Mouse (Mus musculus): ENCODE results near the gene Dek. TPM values are rescaled to one million over a fixed set of nuclear protein-coding genes. Genes with fewer than 3 reads are reported as not detected.

Dek gene
- polyA plus RNA-seq (2014; fragmentation: Nextera tagmentation; extraction: Ambion mirVana) = 165 and 200 TPM in 2 replicates

DNA sequence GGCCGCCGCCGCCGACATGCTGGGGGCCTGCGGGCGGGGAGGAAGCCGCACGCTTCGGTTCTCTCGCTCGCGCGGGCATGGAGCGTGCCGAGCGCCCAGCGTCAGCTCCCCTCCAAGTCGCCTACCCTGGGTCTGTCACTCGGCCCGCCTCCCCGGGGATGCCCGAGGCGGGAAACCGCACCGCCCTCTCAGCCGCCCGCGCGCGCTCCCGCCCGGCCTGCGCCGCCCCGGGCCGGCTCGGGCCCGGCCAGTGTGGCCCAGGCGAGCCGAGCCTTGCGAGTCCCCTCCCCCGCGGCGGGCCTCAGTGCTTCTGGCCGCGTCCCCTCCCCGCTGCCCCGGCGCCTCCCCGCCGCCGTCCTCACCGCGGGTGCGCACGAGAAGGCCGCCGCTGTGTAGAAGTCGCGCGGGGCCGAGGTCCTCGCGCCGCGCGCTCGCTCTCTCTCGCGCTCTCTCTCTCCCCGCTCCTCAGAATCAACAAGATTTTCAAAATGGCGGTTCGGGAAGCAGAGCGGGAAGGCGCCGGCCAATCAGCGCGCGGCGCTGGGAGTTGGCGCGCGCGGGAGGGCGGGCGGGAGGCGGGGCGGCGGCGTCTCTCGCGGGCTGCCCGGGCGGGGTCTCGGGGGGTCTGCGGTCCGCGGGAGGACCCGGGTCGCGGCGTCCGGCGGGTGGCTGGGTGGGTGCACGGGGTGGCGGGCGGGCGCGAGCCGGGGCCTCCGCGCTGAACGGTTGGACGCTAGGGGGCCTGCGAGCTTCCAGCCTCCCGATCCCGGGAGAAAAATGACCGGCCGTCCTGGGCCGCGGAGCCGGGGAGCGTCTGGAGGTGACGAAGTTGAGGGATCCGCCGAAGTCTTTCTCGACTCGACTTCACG lies at the start of gene Dek:
Gene Dek, minus strand, starts transcription at position 491 of the 869 bp plus-strand sequence.
- Histone ChIP-seq H3K4me2 (peak within 1 kb of the TSS; percentile 89), H3K9ac (ENCODE audit: low read depth, low read length) (peak within 1 kb of the TSS; percentile 98), H3K27me3 (ENCODE audit: control insufficient read depth, insufficient read depth, low read length) (no peaks in the 10 kb centered on the region), H3K27ac (ENCODE audit: low read depth, low read length) (peak within 1 kb of the TSS; percentile 98), H3K9me3 (replicated peaks; ENCODE audit: control insufficient read depth, low read length) (no peaks in the 10 kb centered on the region), H3K36me3 (ENCODE audit: control insufficient read depth, insufficient read depth, low read length) (peaks cover 7% of the 10 kb centered on the region), H3K4me3 (ENCODE audit: low read depth, low read length) (peak within 1 kb of the TSS; percentile 92), H3K4me1 (ENCODE audit: control insufficient read depth, insufficient read depth, low read length) (peaks cover 16% of the 10 kb centered on the region)
- under 1% methylated on average over 106 of the region's 129 CpGs for WGBS (ENCODE audit: insufficient replicate concordance)
- peak; percentile 87 for ATAC-seq (replicated peaks; ENCODE audit: insufficient number of reproducible peaks, low FRiP score, low TSS enrichment)

GRCm38 (mm10) chr13:47154866-47155265 lies 48.9 kb upstream of the Dek start:
- no peak overlapping the region for H3K27ac ChIP-seq (ENCODE audit: low read depth, low read length)
- 0 out of 2 replicates have a peak, but pooled peaks cover 2% of the 10 kb centered on the region for H3K4me1 ChIP-seq (ENCODE audit: control insufficient read depth, insufficient read depth, low read length)
- H3K27me3 ChIP-seq (ENCODE audit: control insufficient read depth, insufficient read depth, low read length) = no peaks in the 10 kb centered on the region
- 80% methylated on average over 4 of the region's 4 CpGs for WGBS (ENCODE audit: insufficient replicate concordance)
- no peak overlapping the region for H3K4me3 ChIP-seq (ENCODE audit: low read depth, low read length)
- no peak overlapping the region for H3K4me2 ChIP-seq
- no peak overlapping the region for H3K9ac ChIP-seq (ENCODE audit: low read depth, low read length)
- no peaks in the 10 kb centered on the region for H3K9me3 ChIP-seq (replicated peaks; ENCODE audit: control insufficient read depth, low read length)
- H3K36me3 ChIP-seq (ENCODE audit: control insufficient read depth, insufficient read depth, low read length) = no peaks in the 10 kb centered on the region
- no peak for ATAC-seq (replicated peaks; ENCODE audit: insufficient number of reproducible peaks, low FRiP score, low TSS enrichment)

DNA sequence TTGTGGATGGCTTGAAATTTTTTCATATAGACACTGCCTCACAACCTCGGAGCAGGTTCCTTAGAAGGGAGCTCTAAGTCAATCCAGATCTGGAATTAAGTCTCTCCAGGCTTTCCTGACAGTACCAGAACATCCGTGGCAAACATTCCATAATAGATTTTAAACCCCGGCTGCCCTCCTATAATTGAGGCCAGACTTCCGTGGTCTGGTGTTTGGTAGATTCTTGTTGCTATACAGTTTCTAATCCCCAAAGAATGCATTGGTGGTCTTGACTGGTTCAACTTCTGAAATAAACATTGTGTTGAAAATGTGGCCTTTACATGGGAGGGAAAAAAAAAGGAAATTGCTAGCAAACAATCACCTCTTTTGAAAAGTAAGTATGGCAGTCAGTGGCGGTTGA lies 47.2 kb upstream of the Dek start:
- WGBS (ENCODE audit: insufficient replicate concordance) = 67% methylated on average over 5 of the region's 5 CpGs

DNA sequence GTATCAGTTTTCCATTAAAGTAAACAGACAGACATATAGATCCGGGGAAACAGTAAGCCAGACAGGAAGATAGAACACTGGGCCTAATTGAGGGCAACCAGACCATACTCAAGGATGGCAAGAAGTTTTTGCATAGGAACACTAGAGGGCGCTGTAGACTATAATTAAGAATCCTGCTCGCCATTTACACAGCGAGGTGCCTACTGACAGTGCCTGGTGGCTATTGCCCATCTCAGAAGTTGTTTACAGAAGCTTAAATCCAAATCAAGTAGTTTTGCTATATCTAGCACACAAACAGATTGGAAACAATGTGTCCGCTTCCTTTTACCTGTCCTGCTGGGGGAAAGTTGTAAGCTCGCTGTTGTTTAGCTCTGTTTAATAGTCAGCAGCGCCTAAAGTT lies 46.4 kb upstream of the Dek start:
- Histone ChIP-seq H3K4me1 (ENCODE audit: control insufficient read depth, insufficient read depth, low read length) (peaks cover 14% of the 10 kb centered on the region; the same call in 1 of the 2 replicates), H3K4me2 (no peak overlapping the region), H3K4me3 (ENCODE audit: low read depth, low read length) (no peak overlapping the region), H3K36me3 (ENCODE audit: control insufficient read depth, insufficient read depth, low read length) (no peaks in the 10 kb centered on the region), H3K27ac (ENCODE audit: low read depth, low read length) (no peak overlapping the region), H3K9ac (ENCODE audit: low read depth, low read length) (no peak overlapping the region), H3K9me3 (replicated peaks; ENCODE audit: control insufficient read depth, low read length) (no peaks in the 10 kb centered on the region), H3K27me3 (ENCODE audit: control insufficient read depth, insufficient read depth, low read length) (no peaks in the 10 kb centered on the region)
- 36% methylated on average over 7 of the region's 7 CpGs for WGBS (ENCODE audit: insufficient replicate concordance)
- ATAC-seq (replicated peaks; ENCODE audit: insufficient number of reproducible peaks, low FRiP score, low TSS enrichment) = no peak

More for the DNA sequence above, 47.2 kb upstream of the Dek start:
- Histone ChIP-seq H3K36me3 (ENCODE audit: control insufficient read depth, insufficient read depth, low read length) (no peaks in the 10 kb centered on the region), H3K9me3 (replicated peaks; ENCODE audit: control insufficient read depth, low read length) (no peaks in the 10 kb centered on the region), H3K27ac (ENCODE audit: low read depth, low read length) (no peak overlapping the region), H3K27me3 (ENCODE audit: control insufficient read depth, insufficient read depth, low read length) (no peaks in the 10 kb centered on the region), H3K9ac (ENCODE audit: low read depth, low read length) (no peak overlapping the region), H3K4me2 (no peak overlapping the region), H3K4me3 (ENCODE audit: low read depth, low read length) (no peak overlapping the region), H3K4me1 (ENCODE audit: control insufficient read depth, insufficient read depth, low read length) (peaks cover 10% of the 10 kb centered on the region; the same call in 1 of the 2 replicates)
- no peak for ATAC-seq (replicated peaks; ENCODE audit: insufficient number of reproducible peaks, low FRiP score, low TSS enrichment)

GRCm38 (mm10) chr13:47151060-47151459 lies 45.1 kb upstream of the Dek start:
- Histone ChIP-seq H3K4me3 (ENCODE audit: low read depth, low read length) (no peak overlapping the region), H3K27ac (ENCODE audit: low read depth, low read length) (no peak overlapping the region), H3K27me3 (ENCODE audit: control insufficient read depth, insufficient read depth, low read length) (no peaks in the 10 kb centered on the region), H3K36me3 (ENCODE audit: control insufficient read depth, insufficient read depth, low read length) (no peaks in the 10 kb centered on the region), H3K9me3 (replicated peaks; ENCODE audit: control insufficient read depth, low read length) (no peaks in the 10 kb centered on the region), H3K4me1 (ENCODE audit: control insufficient read depth, insufficient read depth, low read length) (peaks cover 23% of the 10 kb centered on the region), H3K4me2 (no peak overlapping the region), H3K9ac (ENCODE audit: low read depth, low read length) (no peak overlapping the region)
- ATAC-seq (replicated peaks; ENCODE audit: insufficient number of reproducible peaks, low FRiP score, low TSS enrichment) = no peak
- 89% methylated on average over 14 of the region's 14 CpGs for WGBS (ENCODE audit: insufficient replicate concordance)

GRCm38 (mm10) chr13:47149993-47150392 lies 44.0 kb upstream of the Dek start:
- peaks cover 33% of the 10 kb centered on the region for H3K4me1 ChIP-seq (ENCODE audit: control insufficient read depth, insufficient read depth, low read length)
- no peak overlapping the region for H3K9ac ChIP-seq (ENCODE audit: low read depth, low read length)
- no peak overlapping the region for H3K27ac ChIP-seq (ENCODE audit: low read depth, low read length)
- H3K36me3 ChIP-seq (ENCODE audit: control insufficient read depth, insufficient read depth, low read length) = no peaks in the 10 kb centered on the region
- WGBS (ENCODE audit: insufficient replicate concordance) = 82% methylated on average over 10 of the region's 10 CpGs
- H3K9me3 ChIP-seq (replicated peaks; ENCODE audit: control insufficient read depth, low read length) = no peaks in the 10 kb centered on the region
- H3K4me3 ChIP-seq (ENCODE audit: low read depth, low read length) = no peak overlapping the region
- no peak for ATAC-seq (replicated peaks; ENCODE audit: insufficient number of reproducible peaks, low FRiP score, low TSS enrichment)
- no peak overlapping the region for H3K4me2 ChIP-seq
- H3K27me3 ChIP-seq (ENCODE audit: control insufficient read depth, insufficient read depth, low read length) = no peaks in the 10 kb centered on the region

- ATAC-seq (replicated peaks; ENCODE audit: insufficient number of reproducible peaks, low FRiP score, low TSS enrichment) = peak; percentile 44; the same call in 1 of the 2 replicates
- Histone ChIP-seq H3K9ac (ENCODE audit: low read depth, low read length) (peak overlapping the region; percentile 48), H3K4me1 (ENCODE audit: control insufficient read depth, insufficient read depth, low read length) (peaks cover 42% of the 10 kb centered on the region), H3K4me3 (ENCODE audit: low read depth, low read length) (peak overlapping the region; percentile 26), H3K9me3 (replicated peaks; ENCODE audit: control insufficient read depth, low read length) (no peaks in the 10 kb centered on the region), H3K27me3 (ENCODE audit: control insufficient read depth, insufficient read depth, low read length) (no peaks in the 10 kb centered on the region), H3K36me3 (ENCODE audit: control insufficient read depth, insufficient read depth, low read length) (no peaks in the 10 kb centered on the region), H3K27ac (ENCODE audit: low read depth, low read length) (peak overlapping the region; percentile 73), H3K4me2 (peak overlapping the region; percentile 59)
- 23% methylated on average over 11 of the region's 11 CpGs for WGBS (ENCODE audit: insufficient replicate concordance)
Measured at GRCm38 (mm10) chr13:47148573-47148972, 42.6 kb upstream of the Dek start.

DNA sequence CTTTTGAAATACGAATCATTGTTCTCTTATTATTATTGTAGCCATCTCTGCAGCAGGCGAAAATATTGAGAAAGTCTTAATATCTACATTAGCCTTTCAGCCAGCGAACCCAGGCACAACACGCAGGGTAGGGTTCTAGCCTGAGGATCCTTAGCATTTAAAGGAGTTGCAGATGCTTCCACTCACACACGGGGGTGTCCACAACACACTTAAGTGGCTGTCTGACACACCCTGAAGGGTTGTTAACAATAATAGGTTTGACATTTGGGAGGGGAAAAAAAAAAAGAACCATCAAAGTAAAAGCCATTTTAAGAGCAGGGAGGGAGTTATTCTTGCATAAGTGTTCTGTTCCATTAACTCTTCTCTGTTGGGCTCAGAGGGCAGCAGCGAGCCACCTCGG lies 40.4 kb upstream of the Dek start:
- Histone ChIP-seq H3K4me1 (ENCODE audit: control insufficient read depth, insufficient read depth, low read length) (peaks cover 50% of the 10 kb centered on the region), H3K36me3 (ENCODE audit: control insufficient read depth, insufficient read depth, low read length) (no peaks in the 10 kb centered on the region), H3K9me3 (replicated peaks; ENCODE audit: control insufficient read depth, low read length) (no peaks in the 10 kb centered on the region), H3K9ac (ENCODE audit: low read depth, low read length) (no peak overlapping the region), H3K27me3 (ENCODE audit: control insufficient read depth, insufficient read depth, low read length) (no peaks in the 10 kb centered on the region), H3K4me3 (ENCODE audit: low read depth, low read length) (no peak overlapping the region), H3K27ac (ENCODE audit: low read depth, low read length) (peak overlapping the region; percentile 71), H3K4me2 (peak overlapping the region; percentile 34)
- 51% methylated on average over 7 of the region's 7 CpGs for WGBS (ENCODE audit: insufficient replicate concordance)
- ATAC-seq (replicated peaks; ENCODE audit: insufficient number of reproducible peaks, low FRiP score, low TSS enrichment) = no peak
